Mouse (Mus musculus) megakaryocyte-erythroid progenitor cell, adult 5-6 weeks (primary cell): ENCODE data around the gene Cd164l2. TPM values are rescaled to one million over a fixed set of nuclear protein-coding genes. Genes with fewer than 3 reads are reported as not detected.
A peak's percentile ranks its signal among the peaks of the same experiment; 100 is the strongest.

Experiments used
- ATAC-seq: replicated peaks from 2 replicates; pipeline ENCODE4 v1.8.0; 2016; ENCODE audit warnings: mild to moderate bottlenecking, inconsistent platforms; ENCODE audit not compliant: severe bottlenecking, poor library complexity, low FRiP score, low TSS enrichment
- total RNA-seq, 2 experiments: library from RNA; stranded (forward) in 1 of 2; stranded (reverse) in 1 of 2; fragments of 200-1000, 215-1000 nt in 1 of 2; fragments of >200 nt in 1 of 2; fragmentation: Nextera tagmentation in 1 of 2; gene quantifications; 2 replicates each; pipeline ENCODE4 v1.2.3; 2014 to 2017

Cd164l2 gene
- total RNA-seq, 2 experiments from 2014 or later, result not detected

DNA sequence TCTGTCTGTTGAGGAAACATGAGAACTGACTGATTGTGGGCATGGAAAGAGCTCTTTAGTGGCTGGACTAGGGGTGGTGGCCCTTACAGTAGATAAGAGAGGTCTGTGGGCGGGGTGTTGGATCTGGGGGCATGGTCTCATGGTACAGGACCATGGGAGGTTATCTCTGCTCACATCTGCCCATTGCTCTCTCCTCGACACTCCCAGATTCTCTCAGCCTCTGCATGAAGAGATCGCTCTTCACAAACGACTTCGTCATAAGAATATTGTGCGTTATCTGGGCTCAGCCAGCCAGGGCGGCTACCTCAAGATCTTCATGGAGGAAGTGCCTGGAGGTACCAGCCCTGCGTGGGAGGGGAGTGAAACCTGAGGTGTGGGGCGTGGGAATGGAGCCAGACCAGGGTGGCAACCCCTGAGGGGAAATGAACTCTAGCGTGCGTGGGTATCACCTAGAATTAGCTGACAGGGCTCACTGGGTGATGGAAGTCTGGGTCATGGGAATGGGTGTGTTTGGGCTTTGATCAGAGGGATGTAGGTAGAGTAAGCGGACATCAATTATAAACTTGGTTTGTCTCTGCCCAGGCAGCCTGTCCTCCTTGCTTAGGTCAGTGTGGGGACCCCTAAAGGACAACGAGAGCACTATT is 36.0 kb downstream of the Cd164l2 start:
- peak; percentile 85 for ATAC-seq

- peak; percentile 22; the same call in 1 of the 2 replicates for ATAC-seq
These were observed 38.7 kb downstream of the Cd164l2 start for GRCm38 (mm10) chr4:133250609-133251008.

DNA sequence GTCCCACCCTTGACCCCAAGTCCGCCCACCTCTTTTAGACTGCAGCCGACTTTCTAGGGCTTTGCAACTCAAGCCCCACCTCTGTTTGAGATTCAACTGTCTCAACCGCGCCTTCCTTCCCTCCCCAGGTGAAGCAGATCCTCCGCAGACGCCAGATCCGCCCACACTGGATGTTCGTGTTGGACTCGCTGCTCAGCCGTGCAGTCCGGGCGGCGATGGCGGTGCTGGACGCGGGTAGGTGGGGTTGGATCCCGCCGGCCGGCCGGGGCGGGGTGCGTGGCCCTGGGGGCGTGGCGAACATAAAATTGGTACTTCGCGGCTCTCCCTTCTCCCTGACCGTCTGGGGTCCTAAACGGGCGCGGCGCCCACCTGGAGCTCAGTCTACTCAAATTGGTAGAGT is 39.3 kb downstream of the Cd164l2 start:
- no peak for ATAC-seq

DNA sequence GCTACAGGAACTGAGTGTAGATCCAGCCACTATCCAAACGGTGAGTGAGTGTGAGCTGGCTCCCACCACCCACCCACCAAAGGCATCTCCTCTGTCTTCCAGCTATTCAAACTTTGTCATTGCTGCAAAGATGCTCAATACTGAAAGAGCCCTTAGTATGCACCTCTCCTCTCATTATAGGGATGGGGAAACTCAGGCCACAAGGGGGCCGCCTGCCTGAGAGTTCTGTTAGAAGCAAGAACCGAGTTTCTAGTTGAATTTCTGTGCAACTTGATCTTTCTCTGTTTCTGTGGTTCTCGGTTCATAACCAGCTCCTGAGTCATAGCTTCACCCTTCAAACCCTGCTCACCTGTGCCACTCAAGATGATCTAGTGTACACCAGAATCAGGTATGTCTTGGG is 40.2 kb downstream of the Cd164l2 start:
- no peak for ATAC-seq

GRCm38 (mm10) chr4:133253412-133253811 is 41.5 kb downstream of the Cd164l2 start:
- no peak for ATAC-seq

DNA sequence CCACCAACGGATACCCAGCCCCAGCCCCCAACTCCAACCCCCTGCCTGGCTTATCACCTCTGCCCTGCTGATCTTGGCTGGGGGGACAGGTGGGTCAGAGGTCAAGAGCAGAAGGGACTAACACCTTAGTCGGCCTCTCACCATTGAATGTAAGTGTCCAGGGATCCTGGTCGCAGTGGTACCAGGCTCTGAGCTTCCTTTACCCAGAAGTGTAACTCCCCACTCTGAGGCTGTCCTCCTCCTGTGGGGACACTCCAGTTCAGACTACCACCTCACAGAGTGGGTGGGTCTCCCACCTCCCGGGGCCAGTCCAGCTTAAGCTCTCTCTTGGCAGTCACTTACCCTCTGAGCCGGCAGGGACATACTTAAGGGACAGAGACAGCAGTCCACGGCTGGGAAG is 43.5 kb downstream of the Cd164l2 start:
- no peak for ATAC-seq

DNA sequence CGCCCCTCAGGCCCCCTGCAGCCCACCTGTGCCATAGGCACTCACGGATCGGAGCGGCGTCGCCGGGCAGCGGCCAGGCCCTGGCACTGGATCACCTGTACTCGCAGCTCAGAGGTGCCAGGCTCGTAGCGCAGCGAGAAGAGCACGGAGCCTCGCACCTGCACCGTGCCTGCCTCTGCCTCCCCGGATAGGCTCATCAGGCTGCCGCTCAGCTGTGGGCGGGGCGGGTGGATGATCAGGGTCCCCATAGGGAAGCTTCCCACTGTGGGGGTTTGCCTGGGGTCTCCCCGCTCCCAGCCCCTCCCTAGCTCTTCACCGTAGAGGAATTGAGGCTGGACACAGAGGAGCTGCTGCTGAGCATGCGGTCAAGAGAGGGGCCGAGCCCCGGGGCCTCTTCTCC is 44.9 kb downstream of the Cd164l2 start:
- ATAC-seq, result no peak

GRCm38 (mm10) chr4:133257230-133257629 is 45.3 kb downstream of the Cd164l2 start:
- ATAC-seq, result no peak

DNA sequence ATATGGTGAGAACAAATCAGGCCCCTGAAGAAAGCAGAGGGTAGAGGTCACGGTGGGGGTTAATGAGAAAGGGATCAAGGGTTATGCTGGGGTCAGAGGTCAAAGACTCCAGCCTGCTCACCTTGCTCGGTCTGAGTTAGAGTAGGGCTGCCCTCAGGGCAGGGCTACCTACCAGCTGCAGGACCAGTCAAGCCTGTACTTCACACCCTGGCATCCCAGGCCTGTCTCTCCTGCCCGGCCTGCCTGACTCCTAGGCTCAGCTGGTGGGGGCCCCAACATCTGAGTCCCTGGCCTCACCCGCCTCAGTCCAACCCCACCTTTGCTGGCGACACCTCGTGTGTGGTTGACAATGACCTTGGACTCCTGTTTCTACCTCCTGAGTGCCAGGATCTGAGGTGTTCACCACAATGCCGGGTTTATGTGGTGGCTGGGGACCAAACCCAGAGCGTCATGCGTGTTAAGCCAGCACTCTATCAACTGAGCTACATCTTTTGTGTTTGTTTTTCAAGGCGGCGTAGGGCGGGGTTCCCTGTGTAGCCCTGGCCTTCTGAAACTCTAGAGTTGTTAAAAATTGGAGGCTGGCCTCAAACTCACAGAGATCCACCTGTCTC is 46.0 kb downstream of the Cd164l2 start:
- no peak for ATAC-seq

- ATAC-seq, result no peak
These were observed 49.9 kb downstream of the Cd164l2 start for GRCm38 (mm10) chr4:133261641-133262374.

DNA sequence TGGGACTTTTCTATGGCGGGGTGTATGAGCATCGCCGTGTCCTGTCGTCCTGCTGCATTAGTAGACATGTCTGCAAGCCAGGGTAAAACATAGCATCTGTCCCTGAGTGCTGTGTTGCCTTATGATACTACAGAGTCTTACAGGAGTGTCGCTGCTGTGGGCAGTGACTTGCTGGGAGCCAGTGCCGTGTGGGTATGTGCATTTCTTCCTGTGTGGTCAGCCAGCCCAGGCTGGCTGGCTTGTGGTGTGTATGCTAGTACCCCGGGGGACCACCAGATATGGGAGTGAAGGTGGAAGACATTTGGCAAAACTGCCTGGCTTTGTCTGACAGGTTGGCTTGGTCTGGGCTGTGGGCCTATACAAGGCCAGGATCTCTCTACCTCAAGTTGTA is 50.4 kb downstream of the Cd164l2 start:
- ATAC-seq, result no peak

GRCm38 (mm10) chr4:133262882-133263281 is 51.0 kb downstream of the Cd164l2 start, which contains the start of gene Sytl1:
Sytl1 (minus strand) TSS chr4:133263113.
- ATAC-seq, result peak; percentile 57

DNA sequence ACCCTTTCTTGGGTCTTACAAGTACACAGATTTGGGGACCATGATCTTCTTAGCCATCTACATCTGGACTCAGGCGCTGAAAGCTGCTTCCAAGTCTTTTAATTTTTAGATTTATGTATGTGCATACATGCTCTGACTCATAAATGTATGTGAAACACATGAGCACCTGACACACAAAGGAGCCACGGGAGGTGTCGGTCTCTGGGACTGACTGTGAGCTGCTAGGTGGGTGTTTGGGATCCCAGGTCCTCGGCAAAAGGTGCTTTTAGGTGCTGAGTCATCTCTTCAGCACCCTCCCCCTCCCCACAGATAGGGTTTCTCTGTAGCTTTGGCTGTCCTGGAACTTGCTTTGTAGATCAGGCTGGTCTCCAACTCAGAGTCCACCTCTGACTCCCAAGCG is 51.8 kb downstream of the Cd164l2 start:
- ATAC-seq, result no peak

DNA sequence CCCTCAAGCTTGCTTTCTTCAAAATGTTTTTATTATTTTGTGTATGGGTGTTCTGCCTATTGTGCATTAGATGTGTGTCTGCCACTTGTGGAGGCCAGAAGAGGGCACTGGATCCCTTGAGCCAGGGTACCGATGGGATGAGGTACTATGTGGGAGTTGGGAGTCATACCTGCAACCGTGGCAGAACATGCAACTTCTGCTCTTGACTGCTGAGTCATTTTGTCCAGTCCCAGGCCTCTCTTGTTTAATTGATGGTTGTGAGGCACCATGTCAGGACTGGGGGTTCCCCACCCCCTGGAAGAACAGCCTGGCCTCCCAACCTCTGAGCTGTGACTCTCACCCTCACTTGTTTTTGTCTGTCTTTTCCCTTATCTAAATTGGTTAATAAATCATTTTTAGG is 52.6 kb downstream of the Cd164l2 start:
- no peak for ATAC-seq

DNA sequence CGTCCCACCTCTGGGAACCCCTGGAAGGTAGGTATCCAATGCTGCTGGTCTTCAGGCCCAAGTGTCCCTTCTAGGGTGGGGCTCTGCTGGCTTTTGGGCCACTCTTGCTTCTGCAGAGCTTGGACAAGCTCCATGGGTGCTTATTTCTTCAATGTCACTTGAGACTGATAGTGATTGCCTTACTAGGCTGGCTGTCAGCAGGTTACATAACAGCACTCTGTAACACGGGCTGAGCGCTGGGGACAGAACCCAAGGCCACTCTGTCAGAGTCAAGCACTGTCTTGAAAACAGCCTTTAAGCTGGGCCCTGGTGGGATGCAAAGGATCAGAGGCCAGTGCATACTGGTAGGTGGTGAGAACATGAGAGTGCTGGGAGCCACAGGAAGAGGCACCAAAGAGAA is 53.4 kb downstream of the Cd164l2 start:
- ATAC-seq, result no peak

GRCm38 (mm10) chr4:133265759-133266158 is 53.8 kb downstream of the Cd164l2 start:
- ATAC-seq, result no peak

DNA sequence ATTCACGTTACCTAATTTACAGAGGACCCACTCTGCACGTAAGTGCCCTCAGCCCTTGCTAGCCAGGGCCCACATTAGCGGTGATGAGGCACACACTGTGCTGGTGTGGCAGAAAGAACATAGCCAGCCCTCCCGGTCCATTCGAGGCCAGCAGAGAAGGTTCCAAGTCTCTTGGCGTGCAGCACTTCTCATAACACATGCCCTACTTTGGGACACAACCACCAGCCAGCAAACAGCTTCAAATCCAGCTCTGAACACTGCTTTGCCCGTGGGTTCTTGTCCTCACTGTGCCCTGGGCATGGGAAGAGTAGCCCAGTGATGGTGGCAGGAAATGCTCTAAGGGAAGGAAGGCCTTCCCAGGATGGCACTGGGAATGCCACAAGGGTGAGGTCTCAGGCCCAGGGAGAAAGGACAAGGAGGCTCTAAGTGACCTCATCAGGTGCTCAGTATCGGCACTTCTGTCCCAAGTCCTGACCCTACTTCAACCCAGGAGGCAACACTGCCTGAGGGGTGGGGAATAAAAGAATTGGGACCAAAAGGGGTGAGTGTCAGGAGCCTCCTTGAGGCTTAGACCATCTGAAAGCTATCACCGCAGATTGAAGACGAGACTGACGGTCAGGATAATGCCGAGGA is 54.4 kb downstream of the Cd164l2 start:
- no peak for ATAC-seq

DNA sequence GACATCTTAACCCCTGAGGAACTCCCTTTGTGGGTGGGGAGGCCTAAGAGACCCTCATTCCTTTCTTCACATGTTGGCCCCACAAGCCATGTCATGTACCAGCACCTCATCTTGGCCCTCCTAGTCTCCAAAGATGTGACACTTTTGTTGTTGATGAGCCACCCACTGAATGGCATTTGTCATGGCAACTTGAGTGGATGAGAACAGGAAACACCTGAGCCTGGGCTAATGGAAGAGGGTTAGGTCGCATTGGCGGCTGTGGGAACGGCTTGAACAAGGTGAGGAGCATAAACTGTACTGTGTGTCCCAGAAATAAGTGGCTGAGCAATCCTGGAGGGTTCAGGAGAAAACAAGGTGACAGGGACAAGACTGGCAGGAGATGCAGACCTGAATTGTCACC is 57.0 kb downstream of the Cd164l2 start:
- ATAC-seq, result no peak

- no peak for ATAC-seq
These were observed 57.7 kb downstream of the Cd164l2 start for GRCm38 (mm10) chr4:133269596-133269995.

DNA sequence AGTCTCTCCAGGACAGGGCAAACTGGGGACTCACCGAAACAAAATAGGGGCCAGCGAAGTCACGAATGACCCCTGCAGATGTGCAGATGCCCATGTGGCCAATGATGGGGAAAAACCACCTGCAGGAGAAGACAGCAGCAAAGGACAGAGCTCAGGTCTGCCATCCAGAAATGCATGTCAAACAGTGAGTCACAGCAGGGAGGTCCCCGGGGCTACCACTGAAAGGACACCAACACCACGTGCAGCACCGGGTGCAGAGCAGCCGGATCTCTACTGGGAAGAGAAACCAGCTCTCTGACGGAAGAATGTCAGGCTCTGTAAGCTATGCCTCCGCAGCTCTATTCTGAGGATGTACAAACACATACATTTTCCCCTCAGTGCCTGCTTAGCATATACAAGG is 59.0 kb downstream of the Cd164l2 start:
- ATAC-seq, result no peak
